Mouse (Mus musculus) frontal cortex, adult 2 months (tissue): Measurements from ENCODE around the gene Gm11213. TPM values are rescaled to one million over a fixed set of nuclear protein-coding genes. Genes with fewer than 3 reads are reported as not detected.

ENCODE experiments used
- DNase-seq, 2 experiments: peaks; one replicate each; pipeline ENCODE4 v3.0.0; 2022; ENCODE audit warnings: low spot score in 1 of 2; ENCODE audit errors: extremely low spot score in 1 of 2
- polyA plus RNA-seq: library from polyadenylated mRNA; depleted of rRNA; stranded (reverse); fragments of >200 nt; gene quantifications from 2 replicates; pipeline ENCODE4 v1.2.3, GENCODE M21; 2012; rRNA removed

The Gm11213 gene
- polyA plus RNA-seq, 1 experiment: not detected

GRCm38 (mm10) chr4:63548491-63548890 is 56.6 kb downstream of the Gm11213 start:
- DNase-seq: no peak

- no peak for DNase-seq
Observed at GRCm38 (mm10) chr4:63547799-63548198, 57.3 kb downstream of the Gm11213 start.

Other genes with a start within 250 kb of the Gm11213 start
- not detected in 2 replicates for gene Orm3, start 249.1 kb downstream of the Gm11213 start, polyA plus RNA-seq
- 0.15 TPM in 1 of 2 replicates, not detected in the other for gene Orm2, start 242.8 kb downstream of the Gm11213 start, polyA plus RNA-seq
- 2.7 and 3.1 TPM in 2 replicates for gene Akna, start 201.9 kb downstream of the Gm11213 start, polyA plus RNA-seq
- gene Whrn, start 109.3 kb downstream of the Gm11213 start, polyA plus RNA-seq: 38.7 and 44.1 TPM in 2 replicates
- 133 and 138 TPM in 2 replicates for gene Atp6v1g1, start 60.5 kb downstream of the Gm11213 start, polyA plus RNA-seq
- 10.3 and 11.6 TPM in 2 replicates for gene Tmem268, start 46.5 kb downstream of the Gm11213 start, polyA plus RNA-seq
- gene Tex48, start 17.2 kb upstream of the Gm11213 start, polyA plus RNA-seq: not detected in 2 replicates
- gene Gm11214, start 58.1 kb upstream of the Gm11213 start, polyA plus RNA-seq: not detected in 2 replicates
- gene Tnfsf15, start 139.9 kb upstream of the Gm11213 start, polyA plus RNA-seq: 0.02 TPM in 1 of 2 replicates, not detected in the other